Mouse (Mus musculus) erythroid progenitor cell, adult 5-6 weeks (primary cell): ENCODE measurements around the gene Cdc14a. TPM values are rescaled to one million over a fixed set of nuclear protein-coding genes. Genes with fewer than 3 reads are reported as not detected.

Experiments used
- ATAC-seq: replicated peaks from 2 replicates; pipeline ENCODE4 v1.8.0; 2016; ENCODE audit warnings: moderate number of reproducible peaks, mild to moderate bottlenecking, moderate TSS enrichment, inconsistent platforms; ENCODE audit not compliant: poor library complexity, low FRiP score, severe bottlenecking
- total RNA-seq, 2 experiments: library from RNA; stranded (forward) in 1 of 2; stranded (reverse) in 1 of 2; fragments of 150-400 nt in 1 of 2; fragments of 186-747, 209-891 nt in 1 of 2; gene quantifications; 2 replicates each; pipeline versions ENCODE4 v1.2.3 to v1.2.4; 2015 to 2017; ENCODE audit warnings: low replicate concordance in 2 of 2

The Cdc14a gene
- total RNA-seq, 2 experiments from 2014 or later: 23.5 to 25.6 TPM

- no peak for ATAC-seq
Measured at GRCm38 (mm10) chr3:116335036-116335435, 88.8 kb downstream of the Cdc14a start.

- ATAC-seq: no peak
Measured at GRCm38 (mm10) chr3:116333711-116334110, 90.1 kb downstream of the Cdc14a start.

- peak; percentile 38; the same call in 1 of the 2 replicates for ATAC-seq
Measured at GRCm38 (mm10) chr3:116333229-116333628, 90.6 kb downstream of the Cdc14a start.

GRCm38 (mm10) chr3:116331811-116332464 lies 91.9 kb downstream of the Cdc14a start:
- peak; percentile 72 for ATAC-seq

DNA sequence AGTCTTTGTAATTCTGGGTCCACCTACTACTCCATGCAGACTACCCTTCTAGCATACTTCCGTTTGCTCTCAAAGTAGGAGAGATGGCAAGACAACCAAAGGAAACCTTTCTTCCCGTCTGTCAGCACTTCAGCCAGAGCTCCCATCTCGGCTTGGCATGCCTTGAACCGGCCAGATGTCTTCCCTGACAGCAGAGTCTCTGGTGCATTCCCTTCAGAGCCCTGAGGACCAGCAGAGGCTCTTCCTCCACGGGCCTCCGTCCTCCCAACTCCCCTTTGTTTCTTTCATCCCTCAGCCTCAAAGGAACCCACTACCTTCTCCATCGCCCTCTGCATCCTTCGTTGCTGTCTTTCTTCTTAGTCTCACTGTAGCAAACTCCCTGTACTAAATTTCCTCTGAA lies 93.9 kb downstream of the Cdc14a start:
- ATAC-seq: no peak

- ATAC-seq: no peak
Measured at GRCm38 (mm10) chr3:116329023-116329762, 94.6 kb downstream of the Cdc14a start.

- ATAC-seq: 0 out of 2 replicates have a peak, but pooled peaks have one; percentile 5
Measured at GRCm38 (mm10) chr3:116327616-116328004, 96.2 kb downstream of the Cdc14a start.

GRCm38 (mm10) chr3:116327001-116327615 lies 96.7 kb downstream of the Cdc14a start:
- peak; percentile 63; the same call in 1 of the 2 replicates for ATAC-seq

DNA sequence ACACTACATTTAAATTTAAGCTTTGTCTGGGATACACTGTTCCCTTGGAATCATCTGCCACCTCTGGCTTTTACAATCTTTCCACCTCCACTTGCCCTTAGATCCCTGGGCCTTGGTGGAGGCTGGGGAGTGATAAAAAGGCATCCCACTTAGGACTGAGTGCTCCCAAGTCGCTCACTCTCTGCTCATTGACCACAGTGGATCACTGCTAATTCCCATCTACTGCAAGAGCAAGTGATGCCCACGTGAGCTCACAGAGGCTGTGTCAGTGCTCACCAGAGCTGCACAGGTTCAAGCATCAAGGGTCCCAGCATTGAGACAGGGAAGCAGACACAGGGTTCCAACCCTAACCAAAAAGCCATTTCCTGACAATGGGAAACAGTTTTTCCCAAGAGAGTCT lies 98.3 kb downstream of the Cdc14a start:
- ATAC-seq: no peak

- no peak for ATAC-seq
Measured at GRCm38 (mm10) chr3:116319696-116320095, 104.1 kb downstream of the Cdc14a start.

DNA sequence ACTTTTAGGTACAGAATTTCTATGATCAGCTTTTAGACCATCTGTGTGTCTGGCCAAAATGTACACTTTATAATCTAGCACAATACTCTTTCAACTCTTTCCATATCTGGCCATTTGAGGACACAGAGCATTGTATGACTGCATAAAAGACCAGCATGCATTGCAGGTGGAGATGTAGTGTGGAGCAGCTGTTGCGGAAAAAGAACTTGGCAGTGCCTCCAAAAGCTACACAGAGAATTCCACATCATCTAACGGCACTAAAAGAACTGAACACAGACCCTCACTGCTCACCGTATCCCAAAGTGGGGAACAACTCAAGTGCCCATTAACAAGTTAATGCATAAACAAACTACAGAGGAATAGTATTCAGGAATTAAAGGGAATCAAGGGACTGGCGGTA lies 112.0 kb downstream of the Cdc14a start:
- no peak for ATAC-seq

DNA sequence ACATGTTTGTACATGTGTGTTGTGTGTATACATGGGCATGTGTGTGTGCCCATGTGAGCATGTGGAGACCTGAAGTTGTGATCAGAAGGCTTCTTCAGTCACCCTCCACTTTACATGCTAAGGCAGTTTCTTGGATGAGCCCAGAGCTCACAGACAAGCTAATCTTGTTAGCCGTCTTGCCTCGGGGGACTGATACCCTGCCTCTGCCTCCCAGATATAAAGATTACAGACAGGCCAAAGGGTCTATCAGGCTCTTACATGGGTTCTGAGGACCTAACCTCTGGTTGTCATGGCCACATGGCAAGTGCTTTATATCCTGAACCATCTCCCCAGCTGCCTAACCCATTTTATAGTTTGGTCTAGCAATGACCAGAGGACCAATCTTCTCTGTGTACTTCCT lies 112.7 kb downstream of the Cdc14a start:
- ATAC-seq: 0 out of 2 replicates have a peak, but pooled peaks have one; percentile 25

- ATAC-seq: no peak
Measured at GRCm38 (mm10) chr3:116310672-116311071, 113.2 kb downstream of the Cdc14a start.

GRCm38 (mm10) chr3:116310033-116310432 lies 113.8 kb downstream of the Cdc14a start:
- ATAC-seq: no peak

DNA sequence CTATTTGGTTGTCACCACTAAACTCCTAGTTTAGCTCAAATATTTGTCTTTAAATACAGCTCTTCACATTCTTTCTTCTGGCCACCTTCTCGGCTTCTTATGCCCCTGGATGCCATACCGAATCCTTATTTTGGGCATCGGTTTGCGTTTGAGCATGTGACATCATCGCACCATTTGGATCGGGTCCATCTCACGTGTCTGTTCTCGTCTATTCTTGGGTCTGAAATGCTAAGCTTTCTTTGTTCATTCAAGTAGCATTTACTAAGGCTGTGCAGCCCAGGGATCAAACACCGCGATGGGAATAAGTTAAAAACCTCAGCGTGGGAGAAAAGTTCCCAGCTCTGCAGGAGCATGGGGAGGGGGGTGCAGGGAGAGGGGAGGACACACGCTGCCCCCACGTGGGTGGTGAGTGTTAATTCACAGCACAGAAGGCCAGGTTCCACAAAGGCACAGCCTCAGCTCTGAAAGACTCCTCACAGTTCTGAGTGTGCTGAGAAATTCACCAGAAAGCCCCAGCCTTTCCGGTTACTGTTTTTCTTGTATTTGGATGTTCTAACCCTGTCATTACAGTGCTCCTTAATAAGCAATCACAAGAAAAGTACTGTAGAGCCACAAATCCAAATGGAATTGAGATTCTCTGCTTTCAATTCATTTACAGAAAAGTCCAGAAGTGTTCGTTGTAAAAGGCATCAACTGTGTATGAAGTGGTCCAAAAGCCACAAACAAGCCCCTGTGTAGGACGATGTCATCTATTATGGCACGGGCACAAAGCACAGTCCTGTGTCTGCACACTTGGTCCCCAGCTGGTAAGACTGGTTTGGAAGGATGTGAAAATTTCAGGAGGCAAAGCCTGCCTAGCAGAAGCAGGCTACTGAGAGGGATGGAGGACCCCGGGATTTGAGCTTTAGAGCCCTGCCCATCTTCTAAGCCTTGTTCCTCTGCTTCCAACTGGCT lies 118.8 kb downstream of the Cdc14a start:
- ATAC-seq: no peak

- no peak for ATAC-seq
Measured at GRCm38 (mm10) chr3:116302581-116302980, 121.3 kb downstream of the Cdc14a start.

DNA sequence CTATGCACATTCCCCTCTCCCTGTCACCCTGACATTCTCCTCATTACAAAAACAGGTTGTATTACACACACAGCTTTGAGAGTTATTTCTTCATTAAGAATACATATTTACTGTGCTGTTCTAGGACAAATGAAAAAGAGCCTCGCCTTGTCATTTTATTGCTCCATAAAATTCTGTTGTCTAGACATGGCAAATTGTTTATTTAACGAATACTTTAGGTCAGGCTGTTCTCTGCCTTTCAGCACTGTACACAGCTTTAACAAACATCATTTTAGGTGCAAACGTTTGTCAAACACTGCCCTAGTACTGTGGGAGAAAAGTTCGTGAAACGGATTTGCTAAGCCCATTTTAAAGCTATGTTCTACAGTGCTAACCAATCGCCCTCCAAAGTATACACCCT lies 122.1 kb downstream of the Cdc14a start:
- ATAC-seq: no peak

DNA sequence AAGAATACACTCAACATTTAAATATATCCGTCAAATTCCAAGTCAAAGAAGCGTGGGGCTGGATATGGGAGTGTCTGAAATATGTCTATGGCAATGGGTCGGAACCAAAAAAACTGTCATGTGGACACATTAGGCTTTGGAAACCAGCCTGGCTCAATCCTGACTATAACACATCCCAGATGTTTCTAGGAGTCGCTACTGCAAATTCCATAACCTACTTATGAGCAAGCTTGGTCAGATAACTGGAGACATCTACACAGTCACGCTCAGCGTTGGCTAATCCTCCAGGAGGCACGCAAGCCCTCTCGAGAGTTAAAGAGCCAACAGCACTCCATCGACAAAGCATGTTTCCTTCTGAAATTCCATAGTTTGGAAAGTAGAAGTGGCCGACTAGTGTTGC lies 125.1 kb downstream of the Cdc14a start:
- ATAC-seq: no peak

DNA sequence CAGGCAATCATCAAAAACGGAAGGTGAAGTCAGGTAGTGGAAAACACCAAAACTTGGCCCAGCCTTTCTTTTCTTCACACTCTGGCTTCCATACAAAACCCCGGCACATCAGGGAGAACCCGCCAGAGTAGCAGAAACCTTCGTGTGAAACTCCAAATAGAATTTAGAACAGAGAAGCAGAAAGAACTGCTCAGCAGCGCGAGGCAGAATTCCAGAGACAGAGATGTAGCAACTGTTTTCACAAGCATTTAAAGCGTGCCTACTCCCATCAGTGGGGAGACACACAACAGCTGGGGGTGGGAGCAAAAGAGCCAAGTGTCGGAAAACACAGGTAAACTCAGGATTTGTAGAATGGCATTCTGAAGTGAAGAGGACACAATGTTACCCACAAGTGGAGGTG lies 125.8 kb downstream of the Cdc14a start:
- ATAC-seq: no peak

GRCm38 (mm10) chr3:116297170-116297569 lies 126.7 kb downstream of the Cdc14a start:
- no peak for ATAC-seq
